Mouse (Mus musculus) intestine, postnatal 0 days (tissue): Measurements from ENCODE around the gene 4933427I04Rik. TPM values are rescaled to one million over a fixed set of nuclear protein-coding genes. Genes with fewer than 3 reads are reported as not detected.

Experiments
- ATAC-seq: fragments of 200-750 bp; cut with Nextera tagmentation; 2 replicates; pipeline ENCODE4 v1.8.0; 2017; ENCODE audit warnings: mild to moderate bottlenecking, moderate TSS enrichment, moderate library complexity
- H3K27ac ChIP-seq: fragments of 300-500 bp; sonication (generic); 2 replicates; pipeline ENCODE4 v1.5.1; 2014; ENCODE audit warnings: mild to moderate bottlenecking, low read depth, low read length, moderate library complexity
- H3K27me3 ChIP-seq: fragments of 300-500 bp; sonication (generic); replicated peaks from 2 replicates; pipeline ENCODE4 v1.6.1; 2014; ENCODE audit warnings: low read length, mixed read lengths; ENCODE audit not compliant: control insufficient read depth, insufficient read depth
- H3K36me3 ChIP-seq: fragments of 300-500 bp; sonication (generic); 2 replicates; pipeline ENCODE4 v1.6.1; 2014; ENCODE audit warnings: mild to moderate bottlenecking, moderate library complexity; ENCODE audit not compliant: control insufficient read depth, insufficient read depth
- H3K4me1 ChIP-seq: fragments of 300-500 bp; sonication (generic); replicated peaks from 2 replicates; pipeline ENCODE4 v1.6.1; 2014; ENCODE audit warnings: antibody characterized with exemption, low read length, mixed read lengths; ENCODE audit not compliant: control insufficient read depth, insufficient read depth
- H3K4me2 ChIP-seq: fragments of 300-500 bp; sonication (generic); replicated peaks from 2 replicates; pipeline ENCODE4 v1.6.1; 2014; ENCODE audit warnings: low read depth, mild to moderate bottlenecking, moderate library complexity
- H3K4me3 ChIP-seq: fragments of 300-500 bp; sonication (generic); 2 replicates; pipeline ENCODE4 v1.5.1; 2014; ENCODE audit warnings: low read depth, low read length
- H3K9ac ChIP-seq: fragments of 300-500 bp; sonication (generic); 2 replicates; pipeline ENCODE4 v1.6.1; 2014; ENCODE audit warnings: mild to moderate bottlenecking, low read depth, low read length
- H3K9me3 ChIP-seq: fragments of 300-500 bp; sonication (generic); 2 replicates; pipeline ENCODE4 v1.6.1; 2016; ENCODE audit warnings: mixed run types; ENCODE audit not compliant: control insufficient read depth
- CTCF ChIP-seq: sonication (generic); IDR thresholded peaks from 2 replicates; pipeline ENCODE4 v1.5.1; 2016; ENCODE audit warnings: low read depth, mild to moderate bottlenecking, control low read depth, antibody characterized with exemption, moderate library complexity
- WGBS: fragments of 180-500 bp; shearing (Covaris S2); extraction: QIAGEN DNeasy Blood & Tissue Kit; methylation state at CpG from one replicate; pipeline ENCODE4 v1.1.7; 2014; 5-methylcytosine and 5-hydroxymethylcytosine counted together
- polyA plus RNA-seq: library from polyadenylated mRNA; unstranded; fragments of >200 nt; fragmentation: Nextera tagmentation; extraction: Ambion mirVana; gene quantifications from 2 replicates; pipeline ENCODE4 v1.2.1, GENCODE M21; 2015

The 4933427I04Rik gene
- polyA plus RNA-seq, result not detected in 2 replicates

GRCm38 (mm10) chr4:123859379-123859778 is at the start of gene 4933427I04Rik:
Gene 4933427I04Rik (plus strand): TSS chr4:123859679.
- Histone ChIP-seq H3K27ac (no peak within 1 kb of the TSS), H3K9me3 (no peaks in the 10 kb centered on the region), H3K27me3 (no peaks in the 10 kb centered on the region), H3K4me1 (no peaks in the 10 kb centered on the region), H3K4me3 (no peak within 1 kb of the TSS), H3K4me2 (no peak within 1 kb of the TSS), H3K9ac (no peak within 1 kb of the TSS), H3K36me3 (no peaks in the 10 kb centered on the region)
- ATAC-seq, result no peak
- no peak for TF ChIP-seq CTCF
- 77% methylated on average over 3 of the region's 3 CpGs for WGBS

- TF ChIP-seq CTCF, result no peak
- no peaks in the 10 kb centered on the region for H3K9me3 ChIP-seq
- H3K27ac ChIP-seq, result peak overlapping the region; percentile 46; the same call in 1 of the 2 replicates
- H3K4me1 ChIP-seq, result 0 out of 2 replicates have a peak, but pooled peaks cover 3% of the 10 kb centered on the region
- H3K9ac ChIP-seq, result no peak overlapping the region
- peak; percentile 94 for ATAC-seq
- no peak overlapping the region for H3K4me3 ChIP-seq
- H3K4me2 ChIP-seq, result no peak overlapping the region; the same call in 1 of the 2 replicates
- no peaks in the 10 kb centered on the region for H3K36me3 ChIP-seq
- H3K27me3 ChIP-seq, result no peaks in the 10 kb centered on the region
- 48% methylated on average over 12 of the region's 12 CpGs for WGBS
These were observed 48.8 kb upstream of the 4933427I04Rik start for GRCm38 (mm10) chr4:123810475-123811295.

- Histone ChIP-seq H3K36me3 (no peaks in the 10 kb centered on the region), H3K4me2 (no peak overlapping the region), H3K9me3 (no peaks in the 10 kb centered on the region), H3K27me3 (no peaks in the 10 kb centered on the region), H3K27ac (no peak overlapping the region), H3K9ac (no peak overlapping the region), H3K4me1 (0 out of 2 replicates have a peak, but pooled peaks cover 3% of the 10 kb centered on the region), H3K4me3 (no peak overlapping the region)
- WGBS, result 83% methylated on average over 3 of the region's 3 CpGs
- TF ChIP-seq CTCF, result peak; percentile 31
- no peak for ATAC-seq
These were observed 47.0 kb upstream of the 4933427I04Rik start for GRCm38 (mm10) chr4:123812525-123812924.

- no peaks in the 10 kb centered on the region; the same call in 1 of the 2 replicates for H3K36me3 ChIP-seq
- 74% methylated on average over 7 of the region's 7 CpGs for WGBS
- no peak for ATAC-seq
- 0 out of 2 replicates have a peak, but pooled peaks cover 3% of the 10 kb centered on the region for H3K4me1 ChIP-seq
- no peak overlapping the region for H3K4me2 ChIP-seq
- no peaks in the 10 kb centered on the region for H3K9me3 ChIP-seq
- no peak overlapping the region for H3K27ac ChIP-seq
- H3K27me3 ChIP-seq, result no peaks in the 10 kb centered on the region
- no peak for TF ChIP-seq CTCF
- H3K9ac ChIP-seq, result no peak overlapping the region
- H3K4me3 ChIP-seq, result no peak overlapping the region
These were observed 45.4 kb upstream of the 4933427I04Rik start for GRCm38 (mm10) chr4:123814030-123814501.

- H3K27me3 ChIP-seq, result no peaks in the 10 kb centered on the region
- H3K4me2 ChIP-seq, result no peak overlapping the region
- no peaks in the 10 kb centered on the region; the same call in 1 of the 2 replicates for H3K36me3 ChIP-seq
- no peak overlapping the region for H3K9ac ChIP-seq
- peak; percentile 75 for TF ChIP-seq CTCF
- no peak for ATAC-seq
- H3K4me3 ChIP-seq, result no peak overlapping the region
- H3K27ac ChIP-seq, result no peak overlapping the region
- WGBS, result 62% methylated on average over 4 of the region's 4 CpGs
- H3K4me1 ChIP-seq, result no peaks in the 10 kb centered on the region
- H3K9me3 ChIP-seq, result no peaks in the 10 kb centered on the region
These were observed 40.3 kb upstream of the 4933427I04Rik start for GRCm38 (mm10) chr4:123819093-123819610.

GRCm38 (mm10) chr4:123842126-123842525 is 17.4 kb upstream of the 4933427I04Rik start:
- no peak overlapping the region for H3K27ac ChIP-seq
- no peaks in the 10 kb centered on the region for H3K36me3 ChIP-seq
- H3K27me3 ChIP-seq, result 0 out of 2 replicates have a peak, but pooled peaks cover 4% of the 10 kb centered on the region
- WGBS, result 85% methylated on average over 8 of the region's 8 CpGs
- ATAC-seq, result no peak
- H3K4me1 ChIP-seq, result no peaks in the 10 kb centered on the region
- H3K9me3 ChIP-seq, result no peaks in the 10 kb centered on the region
- no peak overlapping the region for H3K4me3 ChIP-seq
- H3K9ac ChIP-seq, result no peak overlapping the region
- no peak for TF ChIP-seq CTCF
- H3K4me2 ChIP-seq, result no peak overlapping the region
